12 mouse cellular contexts compared by ENCODE assay signal in the genomic region with DNA sequence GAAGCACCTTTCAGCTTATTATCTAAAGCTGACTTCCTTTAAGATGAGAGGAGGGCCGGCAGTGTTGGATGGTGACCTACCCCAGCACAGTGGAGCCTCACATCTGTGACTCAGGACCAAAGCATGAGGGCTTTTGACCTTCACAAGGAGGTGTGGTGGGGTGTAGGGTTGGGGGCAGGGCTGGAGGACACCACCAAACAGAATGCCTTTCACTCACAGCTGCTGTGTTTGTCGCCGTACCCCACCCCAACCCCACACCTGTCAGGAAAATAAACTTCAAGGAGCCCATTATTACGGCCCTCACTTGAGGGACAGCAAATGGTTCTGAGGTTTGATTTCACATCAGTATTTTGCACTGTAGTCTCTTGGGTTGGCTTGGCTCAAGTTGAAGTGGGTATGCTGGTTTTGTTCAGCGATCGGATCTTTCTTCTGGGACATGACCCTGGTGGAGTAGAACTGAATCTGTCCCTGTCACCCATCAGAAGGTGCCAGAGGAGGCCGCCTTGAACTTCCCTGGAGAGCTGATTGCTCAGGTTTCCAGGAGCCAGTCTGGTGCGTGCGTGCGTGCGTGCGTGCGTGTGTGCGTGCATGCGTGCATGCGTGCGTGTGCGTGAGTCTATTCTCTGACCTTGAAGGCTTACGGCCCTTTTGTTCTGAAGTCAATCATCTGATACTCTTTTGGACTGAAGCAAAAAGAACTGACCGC. TPM values are rescaled to one million over a fixed set of nuclear protein-coding genes. Genes with fewer than 3 reads are reported as not detected.
DNase-seq lines count a peak whose midpoint lies in the region; ATAC-seq and TF ChIP-seq lines count a peak whose summit lies in the region.
"Had no signal": no experiment of that assay in that cellular context is flagged by ENCODE, and none has a peak within 500 bp of the region (broad histone marks: within the 10 kb centered on the region; RNA-seq: fewer than 3 reads in every experiment).

No protein-coding gene starts in this region.

- H3K27me3 ChIP-seq in hindbrain, embryonic 10.5 days (ENCODE audit: insufficient read depth, poor library complexity, severe bottlenecking), result 0 out of 2 replicates have a peak, but pooled peaks cover 6% of the 10 kb centered on the region
- H3K27me3 ChIP-seq in hindbrain, postnatal 0 days (ENCODE audit: insufficient read depth, low read length), result no peaks in the 10 kb centered on the region
- no peaks in the 10 kb centered on the region for H3K27me3 ChIP-seq in midbrain, embryonic 12.5 days
- peaks cover 8% of the 10 kb centered on the region; the same call in 1 of the 2 replicates for H3K27me3 ChIP-seq in midbrain, embryonic 10.5 days (ENCODE audit: low read depth, poor library complexity, severe bottlenecking)
- no peaks in the 10 kb centered on the region for H3K27me3 ChIP-seq in midbrain, embryonic 15.5 days (replicated peaks)

- H3K9me3 ChIP-seq in hindbrain, embryonic 10.5 days, result no peaks in the 10 kb centered on the region
- no peaks in the 10 kb centered on the region for H3K9me3 ChIP-seq in hindbrain, postnatal 0 days (ENCODE audit: low read length)
- H3K9me3 ChIP-seq in midbrain, embryonic 12.5 days, result no peaks in the 10 kb centered on the region
- H3K9me3 ChIP-seq in midbrain, embryonic 10.5 days (replicated peaks), result no peaks in the 10 kb centered on the region
- H3K9me3 ChIP-seq in midbrain, embryonic 15.5 days, result no peaks in the 10 kb centered on the region

- H3K4me1 ChIP-seq in hindbrain, embryonic 10.5 days (replicated peaks), result peaks cover 43% of the 10 kb centered on the region
- H3K4me1 ChIP-seq in hindbrain, postnatal 0 days (ENCODE audit: insufficient read depth, low read length), result 0 out of 2 replicates have a peak, but pooled peaks cover 7% of the 10 kb centered on the region
- peaks cover 15% of the 10 kb centered on the region for H3K4me1 ChIP-seq in midbrain, embryonic 12.5 days
- peaks cover 37% of the 10 kb centered on the region for H3K4me1 ChIP-seq in midbrain, embryonic 10.5 days
- H3K4me1 ChIP-seq in midbrain, embryonic 15.5 days, result peaks cover 16% of the 10 kb centered on the region

- peak; percentile 24 for DNase-seq in hindbrain, embryonic 10.5 days (ENCODE audit: low spot score)
- DNase-seq in hindbrain, postnatal 0 days (ENCODE audit: low spot score), result no peak
- no peak for DNase-seq in midbrain, embryonic 10.5 days (ENCODE audit: low spot score)
- peak; percentile 39 for DNase-seq in adrenal gland, postnatal 25 days
- DNase-seq in gastrocnemius, postnatal 36 days, result no peak
- no peak for DNase-seq in cerebellum, adult 11 months
- DNase-seq: gastrocnemius, postnatal 25 days had no signal

- H3K9ac ChIP-seq in hindbrain, postnatal 0 days (replicated peaks; ENCODE audit: low read length), result no peak overlapping the region
- no peak overlapping the region for H3K9ac ChIP-seq in midbrain, embryonic 12.5 days (replicated peaks)
- no peak overlapping the region for H3K9ac ChIP-seq in midbrain, embryonic 15.5 days

- intact Hi-C loops in gastrocnemius, postnatal 36 days (cut with DNase I), result no loop called here

- no peak overlapping the region for H3K4me2 ChIP-seq in hindbrain, postnatal 0 days (ENCODE audit: low read depth, low read length)
- no peak overlapping the region for H3K4me2 ChIP-seq in midbrain, embryonic 12.5 days (replicated peaks)
- H3K4me2 ChIP-seq in midbrain, embryonic 15.5 days, result no peak overlapping the region

- no peaks in the 10 kb centered on the region for H3K36me3 ChIP-seq in hindbrain, embryonic 10.5 days
- no peaks in the 10 kb centered on the region for H3K36me3 ChIP-seq in hindbrain, postnatal 0 days (ENCODE audit: insufficient read depth, low read length)
- no peaks in the 10 kb centered on the region for H3K36me3 ChIP-seq in midbrain, embryonic 12.5 days
- H3K36me3 ChIP-seq in midbrain, embryonic 10.5 days, result no peaks in the 10 kb centered on the region
- no peaks in the 10 kb centered on the region for H3K36me3 ChIP-seq in midbrain, embryonic 15.5 days (replicated peaks)

- ATAC-seq in hindbrain, postnatal 0 days, result no peak
- ATAC-seq in midbrain, embryonic 12.5 days (ENCODE audit: low FRiP score, low read depth), result no peak
- peak; percentile 40; the same call in 1 of the 2 replicates for ATAC-seq in midbrain, embryonic 15.5 days (replicated peaks)
- ATAC-seq: inflammation-experienced regulatory T-cells, adult 6 months had no signal

- peak overlapping the region; percentile 69; the same call in 1 of the 2 replicates for H3K27ac ChIP-seq in hindbrain, embryonic 10.5 days
- no peak overlapping the region for H3K27ac ChIP-seq in hindbrain, postnatal 0 days
- peak overlapping the region; percentile 66 for H3K27ac ChIP-seq in midbrain, embryonic 12.5 days (replicated peaks)
- H3K27ac ChIP-seq in midbrain, embryonic 10.5 days (replicated peaks), result no peak overlapping the region
- peak overlapping the region; percentile 51; the same call in 1 of the 2 replicates for H3K27ac ChIP-seq in midbrain, embryonic 15.5 days
- H3K27ac ChIP-seq: left cerebral cortex, adult 2 months; macrophage had no signal

- TF ChIP-seq CTCF in hindbrain, postnatal 0 days (IDR thresholded peaks at IDR 0.05; ENCODE audit: low read depth), result no peak

- 61% methylated on average over 20 of the region's 20 CpGs for WGBS in hindbrain, embryonic 10.5 days
- whole genome bisulfite sequencing in hindbrain, postnatal 0 days, result 66% methylated on average over 20 of the region's 20 CpGs
- 69% methylated on average over 20 of the region's 20 CpGs for WGBS in midbrain, embryonic 12.5 days
- WGBS in midbrain, embryonic 10.5 days, result 78% methylated on average over 20 of the region's 20 CpGs
- 61% methylated on average over 20 of the region's 20 CpGs for WGBS in midbrain, embryonic 15.5 days

- no peak overlapping the region for H3K4me3 ChIP-seq in hindbrain, embryonic 10.5 days
- H3K4me3 ChIP-seq in hindbrain, postnatal 0 days (ENCODE audit: low read length), result no peak overlapping the region
- H3K4me3 ChIP-seq in midbrain, embryonic 12.5 days, result no peak overlapping the region
- no peak overlapping the region for H3K4me3 ChIP-seq in midbrain, embryonic 10.5 days
- no peak overlapping the region for H3K4me3 ChIP-seq in midbrain, embryonic 15.5 days
- H3K4me3 ChIP-seq: left cerebral cortex, adult 2 months had no signal

RNA-seq across cellular contexts. Expression of a gene that starts 51.2 kb away (rescaled TPM):
- 1.1 and 1.4 TPM in 2 replicates for polyA plus RNA-seq in hindbrain, embryonic 10.5 days (2016; fragmentation: Nextera tagmentation; extraction: Ambion mirVana)
- total RNA-seq in hindbrain, postnatal 0 days (2014; rRNA removed), result 22.3 and 26.7 TPM in 2 replicates
- polyA plus RNA-seq in hindbrain, postnatal 0 days (2015; fragmentation: Nextera tagmentation; extraction: Ambion mirVana), result 2.5 and 2.9 TPM in 2 replicates
- 1.9 and 2.3 TPM in 2 replicates for polyA plus RNA-seq in midbrain, embryonic 12.5 days (2016; fragmentation: Nextera tagmentation; extraction: Ambion mirVana)
- polyA plus RNA-seq in midbrain, embryonic 10.5 days (2016; fragmentation: Nextera tagmentation; extraction: Ambion mirVana), result 0.94 and 1.1 TPM in 2 replicates
- 34.0 and 44.0 TPM in 2 replicates for total RNA-seq in adrenal gland, postnatal 25 days (2021)
- polyA plus RNA-seq in midbrain, embryonic 15.5 days (2015; fragmentation: Nextera tagmentation; extraction: Ambion mirVana), result 3.8 and 4.1 TPM in 2 replicates
- 1 to 10 TPM in 1 of 2 experiments, under 1 TPM in 1; 0.77 to 1.2 TPM for total RNA-seq in gastrocnemius, postnatal 36 days (2021)

Comparison
In these comparisons a context has a peak if more than half of its experiments do, and no peak if none do; other contexts are left out.
1. DNase-seq: peak in hindbrain, embryonic 10.5 days (single experiment) and adrenal gland, postnatal 25 days (single experiment); none in hindbrain, postnatal 0 days (single experiment), midbrain, embryonic 10.5 days (single experiment), gastrocnemius, postnatal 36 days (0 of 2) and cerebellum, adult 11 months (single experiment).
2. H3K27ac ChIP-seq: peak in hindbrain, embryonic 10.5 days (single experiment), midbrain, embryonic 12.5 days (single experiment) and midbrain, embryonic 15.5 days (single experiment); none in hindbrain, postnatal 0 days (single experiment) and midbrain, embryonic 10.5 days (single experiment).